Mouse (Mus musculus): Measurements from ENCODE around the gene Arl5a. TPM values are rescaled to one million over a fixed set of nuclear protein-coding genes. Genes with fewer than 3 reads are reported as not detected.

Gene Arl5a
- polyA plus RNA-seq, 1 experiment from 2014 or later: 39.9 TPM

- 93% methylated on average over 4 of the region's 4 CpGs for WGBS
- no peak for ATAC-seq (ENCODE audit: low FRiP score)
- Histone ChIP-seq H3K9ac (no peak overlapping the region), H3K27me3 (no peaks in the 10 kb centered on the region), H3K4me2 (no peak overlapping the region), H3K9me3 (no peaks in the 10 kb centered on the region), H3K4me1 (replicated peaks) (no peaks in the 10 kb centered on the region), H3K27ac (no peak overlapping the region), H3K4me3 (no peak overlapping the region), H3K36me3 (peaks cover 4% of the 10 kb centered on the region; the same call in 1 of the 2 replicates)
Observed at GRCm38 (mm10) chr2:52438437-52438836, 13.7 kb upstream of the Arl5a start.

- H3K9me3 ChIP-seq: no peaks in the 10 kb centered on the region
- H3K4me1 ChIP-seq (replicated peaks): no peaks in the 10 kb centered on the region
- no peak overlapping the region for H3K4me3 ChIP-seq
- peaks cover 6% of the 10 kb centered on the region; the same call in 1 of the 2 replicates for H3K36me3 ChIP-seq
- H3K4me2 ChIP-seq: no peak overlapping the region
- ATAC-seq (ENCODE audit: low FRiP score): no peak
- 55% methylated on average over 6 of the region's 6 CpGs for WGBS
- no peak overlapping the region for H3K9ac ChIP-seq
- H3K27ac ChIP-seq: no peak overlapping the region
- H3K27me3 ChIP-seq: no peaks in the 10 kb centered on the region
Observed at GRCm38 (mm10) chr2:52438013-52438412, 13.3 kb upstream of the Arl5a start.

- Histone ChIP-seq H3K27me3 (no peaks in the 10 kb centered on the region), H3K4me3 (no peak overlapping the region), H3K4me1 (replicated peaks) (no peaks in the 10 kb centered on the region), H3K4me2 (no peak overlapping the region), H3K27ac (no peak overlapping the region), H3K9ac (no peak overlapping the region), H3K36me3 (peaks cover 6% of the 10 kb centered on the region; the same call in 1 of the 2 replicates), H3K9me3 (no peaks in the 10 kb centered on the region)
- no peak for ATAC-seq (ENCODE audit: low FRiP score)
- WGBS: 69% methylated on average over 14 of the region's 14 CpGs
Observed at GRCm38 (mm10) chr2:52435919-52436632, 11.4 kb upstream of the Arl5a start.

- Histone ChIP-seq H3K27ac (no peak overlapping the region), H3K4me3 (no peak overlapping the region), H3K9me3 (no peaks in the 10 kb centered on the region), H3K4me1 (replicated peaks) (no peaks in the 10 kb centered on the region), H3K4me2 (no peak overlapping the region), H3K9ac (no peak overlapping the region), H3K27me3 (no peaks in the 10 kb centered on the region), H3K36me3 (peaks cover 6% of the 10 kb centered on the region; the same call in 1 of the 2 replicates)
- 71% methylated on average over 7 of the region's 7 CpGs for WGBS
- ATAC-seq (ENCODE audit: low FRiP score): no peak
Observed at GRCm38 (mm10) chr2:52433365-52433764, 8.7 kb upstream of the Arl5a start.

- H3K36me3 ChIP-seq: no peaks in the 10 kb centered on the region
- no peak overlapping the region for H3K9ac ChIP-seq
- no peaks in the 10 kb centered on the region for H3K9me3 ChIP-seq
- no peak overlapping the region for H3K4me2 ChIP-seq
- no peak overlapping the region for H3K4me3 ChIP-seq
- peaks cover 19% of the 10 kb centered on the region for H3K4me1 ChIP-seq (replicated peaks)
- 87% methylated on average over 3 of the region's 3 CpGs for WGBS
- no peak for ATAC-seq (ENCODE audit: low FRiP score)
- H3K27ac ChIP-seq: no peak overlapping the region
- H3K27me3 ChIP-seq: no peaks in the 10 kb centered on the region
Observed at GRCm38 (mm10) chr2:52427383-52427782, 2.7 kb upstream of the Arl5a start.

GRCm38 (mm10) chr2:52426041-52426440 lies 1.3 kb upstream of the Arl5a start:
- H3K4me3 ChIP-seq: no peak overlapping the region
- 96% methylated on average over 3 of the region's 3 CpGs for WGBS
- H3K27me3 ChIP-seq: no peaks in the 10 kb centered on the region
- ATAC-seq (ENCODE audit: low FRiP score): no peak
- H3K4me2 ChIP-seq: no peak overlapping the region
- H3K27ac ChIP-seq: no peak overlapping the region
- no peak overlapping the region for H3K9ac ChIP-seq
- no peaks in the 10 kb centered on the region for H3K36me3 ChIP-seq
- H3K9me3 ChIP-seq: no peaks in the 10 kb centered on the region
- peaks cover 31% of the 10 kb centered on the region for H3K4me1 ChIP-seq (replicated peaks)

- no peak for ATAC-seq (ENCODE audit: low FRiP score)
- Histone ChIP-seq H3K36me3 (no peaks in the 10 kb centered on the region), H3K9ac (peak overlapping the region; percentile 69), H3K4me2 (peak overlapping the region; percentile 70), H3K27me3 (no peaks in the 10 kb centered on the region), H3K4me3 (peak overlapping the region; percentile 94), H3K27ac (no peak overlapping the region; the same call in 1 of the 2 replicates), H3K4me1 (replicated peaks) (peaks cover 34% of the 10 kb centered on the region), H3K9me3 (no peaks in the 10 kb centered on the region)
- WGBS: 28% methylated on average over 10 of the region's 10 CpGs
Observed at GRCm38 (mm10) chr2:52425523-52425795, 758 bp upstream of the Arl5a start.

GRCm38 (mm10) chr2:52424248-52424728 lies 413 bp downstream of the Arl5a start:
- peak; percentile 86 for ATAC-seq (ENCODE audit: low FRiP score)
- H3K4me1 ChIP-seq (replicated peaks): peaks cover 34% of the 10 kb centered on the region
- H3K27me3 ChIP-seq: no peaks in the 10 kb centered on the region
- peak overlapping the region; percentile 94 for H3K9ac ChIP-seq
- no peaks in the 10 kb centered on the region for H3K36me3 ChIP-seq
- H3K27ac ChIP-seq: peak overlapping the region; percentile 92
- H3K9me3 ChIP-seq: no peaks in the 10 kb centered on the region
- H3K4me2 ChIP-seq: peak overlapping the region; percentile 70
- under 1% methylated on average over 40 of the region's 42 CpGs for WGBS
- H3K4me3 ChIP-seq: peak overlapping the region; percentile 94

GRCm38 (mm10) chr2:52423611-52424247 lies 972 bp downstream of the Arl5a start:
- Histone ChIP-seq H3K9ac (peak overlapping the region; percentile 94), H3K36me3 (no peaks in the 10 kb centered on the region), H3K4me3 (peak overlapping the region; percentile 94), H3K27me3 (no peaks in the 10 kb centered on the region), H3K27ac (no peak overlapping the region; the same call in 1 of the 2 replicates), H3K4me1 (replicated peaks) (peaks cover 34% of the 10 kb centered on the region), H3K4me2 (peak overlapping the region; percentile 70), H3K9me3 (no peaks in the 10 kb centered on the region)
- 2% methylated on average over 16 of the region's 16 CpGs for WGBS
- ATAC-seq (ENCODE audit: low FRiP score): no peak

- peak overlapping the region; percentile 94 for H3K4me3 ChIP-seq
- H3K27me3 ChIP-seq: no peaks in the 10 kb centered on the region
- H3K27ac ChIP-seq: no peak overlapping the region
- H3K9ac ChIP-seq: peak overlapping the region; percentile 94
- 58% methylated on average over 8 of the region's 8 CpGs for WGBS
- H3K9me3 ChIP-seq: no peaks in the 10 kb centered on the region
- no peak for ATAC-seq (ENCODE audit: low FRiP score)
- no peaks in the 10 kb centered on the region for H3K36me3 ChIP-seq
- peak overlapping the region; percentile 70 for H3K4me2 ChIP-seq
- peaks cover 34% of the 10 kb centered on the region for H3K4me1 ChIP-seq (replicated peaks)
Observed at GRCm38 (mm10) chr2:52422871-52423610, 1.7 kb downstream of the Arl5a start.

- H3K9me3 ChIP-seq: 0 out of 2 replicates have a peak, but pooled peaks cover under 1% of the 10 kb centered on the region
- 76% methylated on average over 6 of the region's 6 CpGs for WGBS
- no peak overlapping the region for H3K4me2 ChIP-seq
- no peak overlapping the region for H3K9ac ChIP-seq
- no peak overlapping the region for H3K27ac ChIP-seq
- peaks cover 7% of the 10 kb centered on the region for H3K36me3 ChIP-seq
- no peak for ATAC-seq (ENCODE audit: low FRiP score)
- no peak overlapping the region for H3K4me3 ChIP-seq
- peaks cover 34% of the 10 kb centered on the region for H3K4me1 ChIP-seq (replicated peaks)
- H3K27me3 ChIP-seq: no peaks in the 10 kb centered on the region
Observed at GRCm38 (mm10) chr2:52421197-52421596, 3.5 kb downstream of the Arl5a start.

GRCm38 (mm10) chr2:52420001-52420710 lies 4.5 kb downstream of the Arl5a start:
- ATAC-seq (ENCODE audit: low FRiP score): no peak
- H3K4me3 ChIP-seq: no peak overlapping the region
- no peak overlapping the region for H3K4me2 ChIP-seq

More at GRCm38 (mm10) chr2:52420001-52420710, 4.5 kb downstream of the Arl5a start:
- peaks cover 17% of the 10 kb centered on the region for H3K36me3 ChIP-seq
- H3K9me3 ChIP-seq: peaks cover 7% of the 10 kb centered on the region; the same call in 1 of the 2 replicates
- H3K9ac ChIP-seq: no peak overlapping the region
- H3K27ac ChIP-seq: no peak overlapping the region
- WGBS: 91% methylated on average over 7 of the region's 7 CpGs
- H3K27me3 ChIP-seq: no peaks in the 10 kb centered on the region
- peaks cover 28% of the 10 kb centered on the region for H3K4me1 ChIP-seq (replicated peaks)
